Mouse (Mus musculus) lung, adult 2 months (tissue): ENCODE measurements around the gene Adipor2.

Experiments used
- CTCF ChIP-seq: fragments of 200-500 bp; IDR thresholded peaks from 2 replicates; pipeline ENCODE4 v1.5.1; 2011; ENCODE audit warnings: mild to moderate bottlenecking, low read length, control low read depth; ENCODE audit not compliant: insufficient read depth
- POLR2A ChIP-seq: fragments of 200-500 bp; IDR thresholded peaks from 2 replicates; pipeline ENCODE4 v1.6.1; 2011; ENCODE audit warnings: low read depth, mild to moderate bottlenecking, control low read depth, low read length, borderline replicate concordance; ENCODE audit errors: extremely low read depth

- no peak for TF ChIP-seq CTCF
- TF ChIP-seq POLR2A = no peak
Observed at GRCm38 (mm10) chr6:119406528-119406927, 11.0 kb downstream of the Adipor2 start.
